Mouse (Mus musculus): ENCODE results near the gene Myct1.

DNA sequence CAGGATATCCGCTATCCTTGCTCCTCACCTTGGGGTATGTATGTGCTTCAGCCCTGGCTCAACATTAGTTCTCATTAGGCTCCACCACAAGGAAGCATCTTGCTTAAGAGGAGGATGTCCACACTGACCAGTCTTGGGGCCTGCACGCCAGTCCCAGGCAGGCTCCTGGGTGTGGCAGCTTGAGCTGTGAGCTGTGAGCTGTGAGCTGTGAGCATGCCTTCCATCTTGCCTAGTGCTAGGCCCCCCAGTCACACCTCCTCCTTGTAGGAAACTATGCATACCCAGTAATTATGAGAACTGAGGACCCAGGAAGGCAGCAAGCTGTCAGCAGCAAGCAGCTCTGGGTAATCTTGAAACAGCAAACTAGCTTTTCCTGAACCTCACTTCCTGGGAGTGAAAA, 44.9 kb upstream of the Myct1 start:
- TF ChIP-seq GATA1 (IDR thresholded peaks at IDR 0.05; ENCODE audit: low read length) (no peak), TAL1 (IDR thresholded peaks at IDR 0.05; ENCODE audit: low read length) (no peak)

Data from erythroblast, embryonic 14.5 days (primary cell).